Mouse (Mus musculus): ENCODE data around the gene Ift20.

DNA sequence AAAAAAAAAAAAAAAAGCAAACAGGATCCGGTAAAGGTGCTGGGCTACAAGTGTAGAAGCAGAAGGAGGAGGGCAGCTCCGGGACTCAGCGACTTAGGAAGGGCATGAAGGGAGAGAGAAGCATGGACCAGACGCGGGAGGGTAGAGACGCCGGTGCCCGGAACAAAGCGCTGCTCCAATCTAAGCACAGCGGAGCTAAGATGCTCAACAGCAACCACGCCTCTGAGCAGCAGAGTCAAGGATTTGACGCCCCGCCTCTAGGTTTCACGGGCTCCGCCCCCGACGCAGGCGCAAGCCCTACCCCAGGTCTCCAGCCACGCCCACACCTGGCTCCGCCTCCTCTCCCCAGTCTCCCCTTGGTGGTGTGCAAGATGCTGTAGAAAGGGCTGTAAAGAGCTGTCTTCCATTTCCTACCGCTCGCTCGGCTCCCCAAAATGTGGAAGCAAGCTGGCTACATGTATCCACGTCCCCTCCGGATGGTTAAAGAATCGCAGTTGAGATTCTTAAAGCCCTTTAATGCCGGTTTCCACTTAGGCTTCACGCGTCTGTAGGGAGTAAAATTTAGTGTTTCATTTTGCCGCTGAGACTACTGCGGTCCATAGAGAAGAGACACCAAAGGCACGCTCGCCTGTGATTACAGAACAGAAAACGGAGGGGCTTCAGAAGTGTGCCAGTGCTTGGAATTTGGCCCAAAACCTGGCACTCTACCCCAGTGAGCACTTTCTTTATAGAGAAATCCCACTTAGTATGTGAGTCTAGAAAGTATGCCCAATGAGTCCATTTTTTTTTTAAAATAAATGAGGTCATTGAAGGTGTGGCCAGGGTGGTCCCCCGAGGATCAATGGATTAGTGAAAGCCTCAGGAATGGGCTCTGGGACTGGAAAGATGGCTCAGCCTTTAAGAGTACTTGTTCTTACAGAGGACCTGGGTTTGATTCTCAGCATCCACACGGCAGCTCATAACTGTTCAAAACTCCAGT is 38.3 kb upstream of the Ift20 start, which contains the start of gene Sarm1:
- TF ChIP-seq CTCF (IDR thresholded peaks at IDR 0.05) (no peak), EP300 (IDR thresholded peaks at IDR 0.05) (no peak)

Measured in lung, postnatal 0 days (tissue).